15 mouse cellular contexts compared by ENCODE assay signal in the genomic region with DNA sequence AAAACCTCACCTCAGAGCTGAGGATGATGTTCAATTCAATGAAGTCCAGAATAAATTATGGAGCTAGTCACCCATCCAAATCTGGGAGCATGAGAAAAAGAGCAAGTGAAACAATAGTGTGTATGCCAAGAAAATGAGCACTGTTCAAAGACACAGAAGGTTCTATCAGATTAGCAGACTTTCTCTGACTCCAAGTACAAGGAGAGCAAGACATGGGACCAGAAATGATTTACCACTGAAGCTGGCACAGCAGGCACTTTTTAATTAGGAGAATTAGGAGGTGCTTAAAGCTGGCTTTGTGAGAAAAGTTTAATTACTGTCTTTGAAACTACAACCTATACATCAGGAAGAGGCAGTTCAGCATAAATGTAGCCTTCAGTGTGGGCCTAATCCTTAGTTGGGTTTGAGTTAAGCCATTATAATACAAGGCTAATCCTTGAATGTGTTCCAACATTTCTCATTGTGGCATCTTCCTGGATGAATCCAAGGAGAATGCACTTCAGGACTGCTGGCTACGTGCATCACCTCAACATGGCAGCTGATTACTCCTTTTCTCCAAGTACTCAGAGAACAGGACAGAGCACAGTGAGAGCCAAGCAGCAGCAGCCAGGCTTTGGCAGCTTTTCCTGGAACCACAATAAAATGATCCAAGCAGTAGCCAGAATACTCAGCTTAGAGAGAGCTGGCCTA.
DNase-seq lines count a peak whose midpoint lies in the region; ATAC-seq lines count a peak whose summit lies in the region.
"Had no signal": no experiment of that assay in that cellular context is flagged by ENCODE, and none has a peak within 500 bp of the region (broad histone marks: within the 10 kb centered on the region; RNA-seq: fewer than 3 reads in every experiment).

No protein-coding gene starts in this region.

- H3K4me1 ChIP-seq in intestine, embryonic 15.5 days (replicated peaks): no peaks in the 10 kb centered on the region
- H3K4me1 ChIP-seq: embryonic facial prominence, embryonic 13.5 days; limb, embryonic 12.5 days had no signal

- no peak overlapping the region for H3K9ac ChIP-seq in intestine, embryonic 15.5 days
- H3K9ac ChIP-seq: embryonic facial prominence, embryonic 13.5 days; limb, embryonic 12.5 days had no signal

- H3K27me3 ChIP-seq in intestine, embryonic 15.5 days (replicated peaks): no peaks in the 10 kb centered on the region
- H3K27me3 ChIP-seq: embryonic facial prominence, embryonic 13.5 days; limb, embryonic 12.5 days had no signal

- no peaks in the 10 kb centered on the region for H3K9me3 ChIP-seq in intestine, embryonic 15.5 days
- H3K9me3 ChIP-seq: embryonic facial prominence, embryonic 13.5 days; limb, embryonic 12.5 days had no signal

- no peak overlapping the region for H3K4me2 ChIP-seq in intestine, embryonic 15.5 days (replicated peaks)
- H3K4me2 ChIP-seq: embryonic facial prominence, embryonic 13.5 days; limb, embryonic 12.5 days had no signal

- DNase-seq in cerebellum, adult 9-10 months: peak; percentile 3
- no peak for DNase-seq in cerebellum, adult 11 months
- DNase-seq in layer of hippocampus, adult 18-20 months (ENCODE audit: low spot score in 2 of 2): peak; percentile 2 to 11
- no peak for DNase-seq in layer of hippocampus, adult 11-12 months (ENCODE audit: low spot score)
- peak; percentile 58 for DNase-seq in brain, adult 2 months (ENCODE audit: low read depth, low spot score)
- peak; percentile 14 for DNase-seq in gastrocnemius, postnatal 25 days
- DNase-seq: kidney, postnatal 14 days; lung, adult 2 months; thymus, adult 18-20 months had no signal

- H3K27ac ChIP-seq in intestine, embryonic 15.5 days: no peak overlapping the region
- H3K27ac ChIP-seq: embryonic facial prominence, embryonic 13.5 days; limb, embryonic 12.5 days had no signal

- H3K36me3 ChIP-seq in intestine, embryonic 15.5 days: no peaks in the 10 kb centered on the region
- H3K36me3 ChIP-seq: embryonic facial prominence, embryonic 13.5 days; G1E; limb, embryonic 12.5 days had no signal

- ATAC-seq in megakaryocyte progenitor cell, adult 5-6 weeks (replicated peaks; ENCODE audit: poor library complexity): no peak
- ATAC-seq in intestine, embryonic 15.5 days: no peak
- ATAC-seq: activated CD4-positive, CD25-positive, alpha-beta regulatory T cell, adult 4 months had no signal

- WGBS in intestine, embryonic 15.5 days: 66% methylated on average over 1 of the region's 1 CpGs

- no peak overlapping the region for H3K4me3 ChIP-seq in intestine, embryonic 15.5 days (replicated peaks)
- H3K4me3 ChIP-seq: embryonic facial prominence, embryonic 13.5 days; limb, embryonic 12.5 days had no signal

Comparison
In these comparisons a context has a peak if more than half of its experiments do, and no peak if none do; other contexts are left out.
1. DNase-seq: peak in cerebellum, adult 9-10 months (single experiment), layer of hippocampus, adult 18-20 months (2 of 2), brain, adult 2 months (single experiment) and gastrocnemius, postnatal 25 days (single experiment); none in cerebellum, adult 11 months (single experiment) and layer of hippocampus, adult 11-12 months (single experiment).